Mouse (Mus musculus) embryonic facial prominence, embryonic 15.5 days (tissue): ENCODE results near the gene Ythdf2. TPM values are rescaled to one million over a fixed set of nuclear protein-coding genes. Genes with fewer than 3 reads are reported as not detected.
A peak's percentile ranks its signal among the peaks of the same experiment; 100 is the strongest.

Experiments used
- ATAC-seq: fragments of 200-750 bp; cut with Nextera tagmentation; 2 replicates; pipeline ENCODE4 v1.8.0; 2017; ENCODE audit warnings: low read depth, moderate TSS enrichment; ENCODE audit not compliant: insufficient number of reproducible peaks, low FRiP score, low TSS enrichment
- H3K27ac ChIP-seq: fragments of 300-500 bp; sonication (generic); replicated peaks from 2 replicates; pipeline ENCODE4 v1.5.1; 2015; ENCODE audit warnings: mild to moderate bottlenecking, inconsistent platforms
- H3K27me3 ChIP-seq: fragments of 300-500 bp; sonication (generic); 2 replicates; pipeline ENCODE4 v1.6.1; 2015; ENCODE audit warnings: inconsistent platforms
- H3K36me3 ChIP-seq: fragments of 300-500 bp; sonication (generic); 2 replicates; pipeline ENCODE4 v1.6.1; 2015; ENCODE audit warnings: mild to moderate bottlenecking, inconsistent platforms
- H3K4me1 ChIP-seq: fragments of 300-500 bp; sonication (generic); 2 replicates; pipeline ENCODE4 v1.6.1; 2015; ENCODE audit warnings: inconsistent platforms
- H3K4me2 ChIP-seq: fragments of 300-500 bp; sonication (generic); replicated peaks from 2 replicates; pipeline ENCODE4 v1.6.1; 2015; ENCODE audit warnings: mild to moderate bottlenecking, inconsistent platforms
- H3K4me3 ChIP-seq: fragments of 300-500 bp; sonication (generic); replicated peaks from 2 replicates; pipeline ENCODE4 v1.5.1; 2015; ENCODE audit warnings: mild to moderate bottlenecking, inconsistent platforms
- H3K9ac ChIP-seq: fragments of 300-500 bp; sonication (generic); 2 replicates; pipeline ENCODE4 v1.6.1; 2015; ENCODE audit warnings: inconsistent platforms
- H3K9me3 ChIP-seq: fragments of 300-500 bp; sonication (generic); replicated peaks from 2 replicates; pipeline ENCODE4 v1.6.1; 2016; ENCODE audit warnings: inconsistent platforms
- WGBS: fragments of 180-500 bp; shearing (Covaris S2); methylation state at CpG from one replicate; pipeline ENCODE4 v1.1.7; 2015; 5-methylcytosine and 5-hydroxymethylcytosine counted together
- polyA plus RNA-seq: library from polyadenylated mRNA; unstranded; fragments of >200 nt; fragmentation: Nextera tagmentation; extraction: Ambion mirVana; gene quantifications from 2 replicates; pipeline ENCODE4 v1.2.1, GENCODE M21; 2015

The Ythdf2 gene
- polyA plus RNA-seq, result 95.3 and 95.7 TPM in 2 replicates

DNA sequence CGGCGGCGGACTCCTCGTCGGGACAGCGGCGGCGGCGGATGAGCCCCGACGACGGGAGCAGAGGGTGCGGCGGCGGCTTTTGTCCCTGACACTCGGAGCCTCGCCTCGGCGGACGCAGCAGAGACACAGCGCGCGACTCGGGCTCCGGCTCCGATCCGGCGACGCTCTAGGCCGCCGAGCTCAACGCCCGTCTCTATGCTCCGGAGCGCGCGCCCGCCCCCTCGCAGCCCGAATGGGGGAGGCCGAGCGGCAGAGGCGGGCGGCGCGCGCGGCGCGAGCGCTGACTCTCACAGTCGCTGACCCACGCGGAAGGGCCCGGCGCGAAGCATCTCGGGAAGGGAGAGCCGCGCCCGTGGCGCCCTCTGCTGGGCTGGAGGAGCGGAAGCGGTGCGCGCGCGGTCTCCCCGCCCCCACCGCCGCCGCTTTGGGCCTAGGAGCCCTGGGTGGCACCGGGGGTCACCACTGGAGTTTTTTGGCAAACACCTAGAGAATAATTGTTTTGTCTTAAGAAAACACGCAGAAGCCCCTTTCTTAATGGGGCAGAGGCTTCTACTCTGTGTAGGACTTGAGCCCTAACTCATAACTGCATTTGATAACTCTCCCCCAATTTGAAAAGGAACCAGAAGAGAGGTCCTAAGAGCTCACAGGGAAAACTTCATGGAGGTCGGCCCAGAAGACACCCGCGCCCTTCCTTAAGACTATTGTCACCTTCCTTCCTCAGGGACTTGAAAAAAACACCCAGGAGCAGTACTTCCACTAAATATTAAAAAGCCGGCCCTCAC lies at the start of gene Ythdf2:
Ythdf2 (minus strand) TSS at position 351 of the 782 bp plus-strand sequence.
- Histone ChIP-seq H3K9me3 (no peaks in the 10 kb centered on the region), H3K4me2 (peak within 1 kb of the TSS; percentile 62), H3K4me1 (peaks cover 22% of the 10 kb centered on the region), H3K27me3 (no peaks in the 10 kb centered on the region), H3K9ac (peak within 1 kb of the TSS; percentile 98), H3K36me3 (peaks cover 11% of the 10 kb centered on the region), H3K27ac (peak within 1 kb of the TSS; percentile 92), H3K4me3 (peak within 1 kb of the TSS; percentile 98)
- 1% methylated on average over 78 of the region's 78 CpGs for WGBS
- ATAC-seq, result peak; percentile 99

GRCm38 (mm10) chr4:132260404-132261379 lies 48.6 kb upstream of the Ythdf2 start:
- peaks cover 24% of the 10 kb centered on the region for H3K4me1 ChIP-seq
- H3K27me3 ChIP-seq, result no peaks in the 10 kb centered on the region
- no peaks in the 10 kb centered on the region for H3K36me3 ChIP-seq
- peak overlapping the region; percentile 68 for H3K4me2 ChIP-seq
- H3K9ac ChIP-seq, result peak overlapping the region; percentile 91
- no peaks in the 10 kb centered on the region for H3K9me3 ChIP-seq
- WGBS, result 1% methylated on average over 43 of the region's 64 CpGs
- peak; percentile 83 for ATAC-seq
- H3K4me3 ChIP-seq, result peak overlapping the region; percentile 70
- H3K27ac ChIP-seq, result peak overlapping the region; percentile 94

GRCm38 (mm10) chr4:132259248-132259647 lies 47.1 kb upstream of the Ythdf2 start:
- Histone ChIP-seq H3K4me3 (peak overlapping the region; percentile 70; the same call in 1 of the 2 replicates), H3K4me2 (0 out of 2 replicates have a peak overlapping the region, but pooled peaks have one; percentile 68), H3K36me3 (no peaks in the 10 kb centered on the region), H3K4me1 (peaks cover 24% of the 10 kb centered on the region), H3K27me3 (no peaks in the 10 kb centered on the region), H3K9me3 (no peaks in the 10 kb centered on the region), H3K27ac (0 out of 2 replicates have a peak overlapping the region, but pooled peaks have one; percentile 94), H3K9ac (no peak overlapping the region)
- WGBS, result 82% methylated on average over 4 of the region's 4 CpGs
- no peak for ATAC-seq

GRCm38 (mm10) chr4:132256384-132256783 lies 44.3 kb upstream of the Ythdf2 start:
- Histone ChIP-seq H3K27ac (no peak overlapping the region), H3K9me3 (no peaks in the 10 kb centered on the region), H3K4me3 (no peak overlapping the region), H3K36me3 (peaks cover 4% of the 10 kb centered on the region), H3K4me2 (no peak overlapping the region), H3K9ac (no peak overlapping the region), H3K27me3 (no peaks in the 10 kb centered on the region), H3K4me1 (peaks cover 18% of the 10 kb centered on the region)
- WGBS, result 91% methylated on average over 3 of the region's 3 CpGs
- no peak for ATAC-seq

DNA sequence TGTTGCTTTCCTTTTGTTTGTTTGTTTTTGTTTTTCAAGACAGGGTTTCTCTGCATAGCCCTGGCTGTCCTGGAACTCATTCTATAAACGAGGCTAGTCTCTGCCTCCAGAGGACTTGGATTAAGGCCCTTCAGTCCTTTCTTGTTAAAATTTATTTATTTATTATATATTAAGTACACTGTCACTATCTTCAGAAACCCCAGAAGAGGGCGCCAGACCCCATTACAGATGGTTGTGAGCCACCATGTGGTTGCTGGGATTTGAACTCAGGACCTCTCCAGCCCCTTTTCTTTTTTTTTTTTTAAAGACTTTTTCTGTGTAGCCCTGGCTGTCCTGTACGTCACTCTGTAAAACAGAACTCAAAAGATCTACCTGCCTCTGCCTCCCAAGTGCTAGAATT lies 42.9 kb upstream of the Ythdf2 start:
- H3K4me1 ChIP-seq, result peaks cover 17% of the 10 kb centered on the region
- no peak overlapping the region for H3K27ac ChIP-seq
- no peaks in the 10 kb centered on the region for H3K9me3 ChIP-seq
- H3K36me3 ChIP-seq, result peaks cover 17% of the 10 kb centered on the region
- no peak overlapping the region for H3K4me2 ChIP-seq
- WGBS, result 69% methylated on average over 3 of the region's 3 CpGs
- no peak overlapping the region for H3K9ac ChIP-seq
- no peak for ATAC-seq
- no peak overlapping the region for H3K4me3 ChIP-seq
- H3K27me3 ChIP-seq, result no peaks in the 10 kb centered on the region

- no peak for ATAC-seq
- Histone ChIP-seq H3K27ac (no peak overlapping the region), H3K4me2 (no peak overlapping the region), H3K4me3 (no peak overlapping the region), H3K9ac (no peak overlapping the region), H3K9me3 (no peaks in the 10 kb centered on the region), H3K27me3 (no peaks in the 10 kb centered on the region), H3K4me1 (0 out of 2 replicates have a peak, but pooled peaks cover 4% of the 10 kb centered on the region), H3K36me3 (peaks cover 24% of the 10 kb centered on the region)
- WGBS, result 78% methylated on average over 2 of the region's 2 CpGs
Measured at GRCm38 (mm10) chr4:132253622-132254021, 41.5 kb upstream of the Ythdf2 start.

- H3K4me2 ChIP-seq, result no peak overlapping the region
- H3K27ac ChIP-seq, result no peak overlapping the region
- no peaks in the 10 kb centered on the region for H3K27me3 ChIP-seq
- 86% methylated on average over 8 of the region's 8 CpGs for WGBS
- peaks cover 29% of the 10 kb centered on the region for H3K36me3 ChIP-seq
- H3K4me3 ChIP-seq, result no peak overlapping the region
- H3K9me3 ChIP-seq, result no peaks in the 10 kb centered on the region
- ATAC-seq, result no peak
- H3K4me1 ChIP-seq, result no peaks in the 10 kb centered on the region
- no peak overlapping the region for H3K9ac ChIP-seq
Measured at GRCm38 (mm10) chr4:132253128-132253527, 41.0 kb upstream of the Ythdf2 start.

DNA sequence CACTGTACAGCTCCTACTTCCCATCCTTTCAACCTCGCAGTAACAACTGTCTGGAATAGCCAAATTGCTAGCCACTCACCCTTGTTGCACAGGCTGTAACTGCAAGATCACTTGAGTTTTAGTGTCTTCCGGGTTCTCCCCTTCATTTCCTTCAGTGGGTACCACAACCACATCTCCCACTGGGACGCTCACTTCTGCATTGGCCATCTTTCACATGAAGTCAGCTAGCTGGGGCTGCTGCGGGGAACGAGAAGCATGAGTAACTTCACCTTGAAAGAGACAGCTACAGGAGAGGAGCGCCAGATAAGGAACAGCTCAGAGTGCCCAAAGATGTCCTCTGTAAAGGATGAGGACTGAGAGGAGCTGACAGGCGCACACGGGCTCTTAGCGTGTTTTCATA lies 39.5 kb upstream of the Ythdf2 start:
- Histone ChIP-seq H3K27ac (no peak overlapping the region), H3K9me3 (no peaks in the 10 kb centered on the region), H3K36me3 (peaks cover 39% of the 10 kb centered on the region), H3K4me1 (no peaks in the 10 kb centered on the region), H3K27me3 (no peaks in the 10 kb centered on the region), H3K9ac (no peak overlapping the region), H3K4me2 (no peak overlapping the region), H3K4me3 (no peak overlapping the region)
- 89% methylated on average over 9 of the region's 9 CpGs for WGBS
- no peak for ATAC-seq

- 85% methylated on average over 5 of the region's 5 CpGs for WGBS
- no peak for ATAC-seq
Measured at GRCm38 (mm10) chr4:132247451-132247997, 35.4 kb upstream of the Ythdf2 start.

GRCm38 (mm10) chr4:132245643-132246042 lies 33.5 kb upstream of the Ythdf2 start:
- WGBS, result 96% methylated on average over 3 of the region's 3 CpGs
- no peaks in the 10 kb centered on the region for H3K9me3 ChIP-seq
- ATAC-seq, result no peak
- no peak overlapping the region for H3K4me3 ChIP-seq
- no peak overlapping the region for H3K27ac ChIP-seq
- H3K9ac ChIP-seq, result no peak overlapping the region
- no peak overlapping the region for H3K4me2 ChIP-seq
- H3K36me3 ChIP-seq, result peaks cover 66% of the 10 kb centered on the region
- H3K4me1 ChIP-seq, result no peaks in the 10 kb centered on the region
- H3K27me3 ChIP-seq, result no peaks in the 10 kb centered on the region

More at GRCm38 (mm10) chr4:132247451-132247997, 35.4 kb upstream of the Ythdf2 start:
- H3K4me1 ChIP-seq, result no peaks in the 10 kb centered on the region
- H3K27ac ChIP-seq, result 0 out of 2 replicates have a peak overlapping the region, but pooled peaks have one; percentile 22
- no peaks in the 10 kb centered on the region for H3K9me3 ChIP-seq
- H3K9ac ChIP-seq, result no peak overlapping the region
- H3K4me3 ChIP-seq, result no peak overlapping the region
- H3K36me3 ChIP-seq, result peaks cover 61% of the 10 kb centered on the region
- H3K27me3 ChIP-seq, result no peaks in the 10 kb centered on the region
- H3K4me2 ChIP-seq, result no peak overlapping the region

DNA sequence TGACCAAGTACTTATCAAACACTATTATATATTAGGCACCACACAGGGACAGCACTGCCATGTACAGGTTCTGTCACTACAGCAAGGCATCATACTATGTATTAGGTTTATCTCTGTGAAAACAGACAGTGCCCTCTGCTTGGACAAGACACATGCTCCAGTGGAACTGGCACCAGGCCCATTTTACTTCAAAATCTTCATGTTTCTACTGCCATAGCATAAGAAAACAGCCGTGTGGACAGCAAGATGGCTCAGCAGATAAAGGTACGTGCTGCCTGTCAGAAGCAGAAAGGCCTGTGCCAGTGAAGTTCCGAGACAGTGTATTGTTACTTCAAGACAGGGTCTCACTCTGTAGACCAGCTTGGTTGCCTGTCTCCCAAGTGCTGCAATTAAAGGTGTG lies 29.1 kb upstream of the Ythdf2 start:
- peaks cover 74% of the 10 kb centered on the region for H3K36me3 ChIP-seq
- ATAC-seq, result no peak

More for the DNA sequence above, 29.1 kb upstream of the Ythdf2 start:
- no peaks in the 10 kb centered on the region for H3K27me3 ChIP-seq
- H3K9me3 ChIP-seq, result no peaks in the 10 kb centered on the region
- no peak overlapping the region for H3K9ac ChIP-seq
- H3K4me3 ChIP-seq, result no peak overlapping the region
- no peaks in the 10 kb centered on the region for H3K4me1 ChIP-seq
- H3K4me2 ChIP-seq, result no peak overlapping the region
- 91% methylated on average over 3 of the region's 3 CpGs for WGBS
- H3K27ac ChIP-seq, result no peak overlapping the region
